21 mouse cellular contexts compared by ENCODE assay signal in genomic region chr13:79057424-79057823, GRCm38 (mm10).
DNase-seq lines count a peak whose midpoint lies in the region; ATAC-seq lines count a peak whose summit lies in the region.
"Had no signal": no experiment of that assay in that cellular context is flagged by ENCODE, and none has a peak within 500 bp of the region (broad histone marks: within the 10 kb centered on the region; RNA-seq: fewer than 3 reads in every experiment).

No protein-coding gene starts in this region.

- peak; percentile 98 for ATAC-seq in frontal cortex, adult (ENCODE audit: low TSS enrichment)
- ATAC-seq: activated CD4-positive, CD25-positive, alpha-beta regulatory T cell, adult 4 months; CD4-positive, CD25-positive, alpha-beta regulatory T cell, adult 4 months; forebrain, embryonic 13.5 days; forebrain, embryonic 15.5 days; forebrain, postnatal 0 days; Patski had no signal

- intact Hi-C loops in gastrocnemius, postnatal 36 days (cut with DNase I): no loop called here

- no peak for DNase-seq in frontal cortex, postnatal 36 days (ENCODE audit: low spot score in 2 of 2)
- peak; percentile 59 for DNase-seq in brain, adult 2 months (ENCODE audit: low read depth, low spot score)
- DNase-seq in telencephalon, adult 2 months (ENCODE audit: low read depth, low spot score): peak; percentile 75
- no peak for DNase-seq in gastrocnemius, postnatal 36 days
- DNase-seq: adrenal gland, adult 8-10 months; adrenal gland, postnatal 14 days; adrenal gland, postnatal 36 days; B cell, adult 2 months; cerebellum, adult 11 months; cerebellum, adult 18-20 months; cerebellum, adult 8-10 months; cerebellum, adult 9-11 months; cerebellum, postnatal 14 days; cerebellum, postnatal 36 days; forebrain, postnatal 0 days had no signal

Comparison
In these comparisons a context has a peak if more than half of its experiments do, and no peak if none do; other contexts are left out.
1. DNase-seq: peak in brain, adult 2 months (single experiment) and telencephalon, adult 2 months (single experiment); none in frontal cortex, postnatal 36 days (0 of 2) and gastrocnemius, postnatal 36 days (0 of 2).